Mouse (Mus musculus): ENCODE data around the gene Smarca1. TPM values are rescaled to one million over a fixed set of nuclear protein-coding genes. Genes with fewer than 3 reads are reported as not detected.

Smarca1 gene
- polyA plus RNA-seq, 1 experiment from 2014 or later: 41.5 TPM

DNA sequence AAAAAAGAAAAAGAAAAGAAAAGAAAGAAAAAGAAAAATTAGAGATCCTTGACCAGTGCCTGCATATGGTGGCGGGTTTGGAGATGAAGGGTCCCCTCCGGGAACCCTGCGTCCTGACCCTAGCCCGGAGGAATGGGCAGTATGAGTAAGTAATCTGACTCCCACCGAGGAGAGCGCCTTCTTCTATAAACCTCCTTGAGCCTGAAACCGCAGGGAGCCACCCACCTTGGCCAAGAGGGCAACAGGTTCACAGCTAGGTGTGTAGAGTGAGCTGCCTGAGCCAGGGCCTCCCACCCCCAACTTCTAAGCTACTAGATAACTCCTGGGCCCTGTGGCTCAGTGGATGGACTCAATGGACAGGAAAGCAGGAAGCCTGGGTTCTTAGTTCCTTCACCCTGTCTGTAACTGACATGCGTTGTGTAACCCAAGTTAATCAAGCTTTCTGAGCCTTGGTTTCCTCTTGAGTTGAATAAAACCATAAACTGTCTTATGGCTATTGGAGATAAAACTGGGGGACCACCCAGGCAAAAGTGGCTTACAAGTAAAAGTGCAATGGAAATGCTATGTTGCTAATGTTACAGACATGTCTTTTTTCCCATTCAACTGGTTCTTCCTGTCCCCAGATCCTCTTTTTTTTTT, 20.2 kb upstream of the Smarca1 start:
- peak overlapping the region; percentile 57 for H3K4me3 ChIP-seq (ENCODE audit: low read depth, low read length)
- peak overlapping the region; percentile 80; the same call in 1 of the 2 replicates for H3K9ac ChIP-seq (replicated peaks; ENCODE audit: low read depth, low read length)
- H3K4me1 ChIP-seq (ENCODE audit: control insufficient read depth, insufficient read depth, low read length): peaks cover 5% of the 10 kb centered on the region; the same call in 1 of the 2 replicates
- peak; percentile 35; the same call in 1 of the 2 replicates for ATAC-seq (ENCODE audit: low read depth)
- no peaks in the 10 kb centered on the region for H3K36me3 ChIP-seq (ENCODE audit: control insufficient read depth, insufficient read depth, low read length)
- no peaks in the 10 kb centered on the region for H3K27me3 ChIP-seq (ENCODE audit: control insufficient read depth, insufficient read depth, low read length)
- H3K27ac ChIP-seq (ENCODE audit: low read depth, low read length): no peak overlapping the region
- 22% methylated on average over 8 of the region's 8 CpGs for WGBS
- no peaks in the 10 kb centered on the region for H3K9me3 ChIP-seq (ENCODE audit: control insufficient read depth, low read length)
- peak overlapping the region; percentile 57 for H3K4me2 ChIP-seq (ENCODE audit: low read depth, low read length)

DNA sequence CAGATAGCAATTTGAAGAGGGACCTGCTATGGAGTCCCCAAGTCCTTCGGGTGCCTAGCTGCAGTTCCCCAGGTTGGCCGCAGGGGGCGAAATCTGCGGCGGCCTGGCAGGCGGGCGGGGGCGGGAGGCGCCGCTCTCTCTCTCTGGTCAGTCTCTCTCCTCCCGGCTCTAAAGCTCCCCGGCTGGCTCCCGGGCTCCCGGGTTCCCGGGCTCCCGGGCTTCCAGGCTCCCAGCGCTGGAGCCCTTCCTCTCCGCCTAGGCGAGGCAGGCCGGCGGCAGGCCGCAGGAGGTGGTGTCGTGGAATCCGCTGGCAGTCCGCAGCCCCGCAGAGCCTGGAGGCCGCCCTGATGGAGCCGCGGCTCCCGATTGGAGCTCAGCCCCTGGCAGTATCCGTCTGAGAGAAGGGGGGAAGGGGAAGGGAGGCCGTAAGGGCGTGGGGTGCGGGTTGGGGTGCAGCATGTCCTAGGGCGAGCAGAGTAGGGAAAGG, 19.6 kb upstream of the Smarca1 start, which contains the start of gene Ocrl:
Gene Ocrl (plus strand): TSS at position 82 of the 487 bp plus-strand sequence.
- Histone ChIP-seq H3K9ac (replicated peaks; ENCODE audit: low read depth, low read length) (peak within 1 kb of the TSS; percentile 80), H3K27me3 (ENCODE audit: control insufficient read depth, insufficient read depth, low read length) (no peaks in the 10 kb centered on the region), H3K9me3 (ENCODE audit: control insufficient read depth, low read length) (no peaks in the 10 kb centered on the region), H3K4me3 (ENCODE audit: low read depth, low read length) (peak within 1 kb of the TSS; percentile 57), H3K36me3 (ENCODE audit: control insufficient read depth, insufficient read depth, low read length) (no peaks in the 10 kb centered on the region), H3K4me1 (ENCODE audit: control insufficient read depth, insufficient read depth, low read length) (peaks cover 5% of the 10 kb centered on the region; the same call in 1 of the 2 replicates), H3K27ac (ENCODE audit: low read depth, low read length) (peak within 1 kb of the TSS; percentile 76), H3K4me2 (ENCODE audit: low read depth, low read length) (peak within 1 kb of the TSS; percentile 57)
- WGBS: 7% methylated on average over 26 of the region's 35 CpGs
- peak; percentile 95 for ATAC-seq (ENCODE audit: low read depth)

DNA sequence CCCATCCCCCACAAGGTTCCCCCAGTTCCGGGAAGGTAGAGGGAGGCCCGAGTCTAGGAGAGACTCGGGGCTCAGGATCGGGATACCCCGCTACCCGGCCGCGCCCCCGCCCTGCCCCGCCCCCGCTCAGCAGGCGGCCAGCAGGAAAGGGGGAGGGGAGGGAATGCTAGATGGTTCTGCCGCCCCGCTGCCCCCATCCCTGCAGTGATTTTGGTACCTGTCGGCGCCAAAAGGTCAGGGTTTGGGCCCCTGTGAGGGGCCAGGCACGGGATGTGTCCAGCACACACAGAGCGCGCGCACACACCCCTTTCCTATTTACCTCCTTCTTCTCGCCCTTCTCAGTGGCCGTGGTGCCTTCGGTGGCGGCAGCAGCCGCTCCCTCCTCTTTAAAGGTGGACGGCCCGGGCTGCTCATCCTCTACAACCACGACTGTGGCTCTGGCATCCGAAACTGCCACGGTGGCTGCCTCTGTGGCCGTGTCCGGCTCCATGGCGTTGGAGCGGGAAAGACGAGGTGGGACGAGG, 805 bp downstream of the Smarca1 start:
- Histone ChIP-seq H3K9me3 (ENCODE audit: control insufficient read depth, low read length) (no peaks in the 10 kb centered on the region), H3K27me3 (ENCODE audit: control insufficient read depth, insufficient read depth, low read length) (no peaks in the 10 kb centered on the region), H3K27ac (ENCODE audit: low read depth, low read length) (peak overlapping the region; percentile 78), H3K36me3 (ENCODE audit: control insufficient read depth, insufficient read depth, low read length) (no peaks in the 10 kb centered on the region), H3K9ac (replicated peaks; ENCODE audit: low read depth, low read length) (peak overlapping the region; percentile 49), H3K4me1 (ENCODE audit: control insufficient read depth, insufficient read depth, low read length) (no peaks in the 10 kb centered on the region), H3K4me2 (ENCODE audit: low read depth, low read length) (peak overlapping the region; percentile 40), H3K4me3 (ENCODE audit: low read depth, low read length) (peak overlapping the region; percentile 52)
- peak; percentile 89 for ATAC-seq (ENCODE audit: low read depth)
- 25% methylated on average over 16 of the region's 36 CpGs for WGBS

DNA sequence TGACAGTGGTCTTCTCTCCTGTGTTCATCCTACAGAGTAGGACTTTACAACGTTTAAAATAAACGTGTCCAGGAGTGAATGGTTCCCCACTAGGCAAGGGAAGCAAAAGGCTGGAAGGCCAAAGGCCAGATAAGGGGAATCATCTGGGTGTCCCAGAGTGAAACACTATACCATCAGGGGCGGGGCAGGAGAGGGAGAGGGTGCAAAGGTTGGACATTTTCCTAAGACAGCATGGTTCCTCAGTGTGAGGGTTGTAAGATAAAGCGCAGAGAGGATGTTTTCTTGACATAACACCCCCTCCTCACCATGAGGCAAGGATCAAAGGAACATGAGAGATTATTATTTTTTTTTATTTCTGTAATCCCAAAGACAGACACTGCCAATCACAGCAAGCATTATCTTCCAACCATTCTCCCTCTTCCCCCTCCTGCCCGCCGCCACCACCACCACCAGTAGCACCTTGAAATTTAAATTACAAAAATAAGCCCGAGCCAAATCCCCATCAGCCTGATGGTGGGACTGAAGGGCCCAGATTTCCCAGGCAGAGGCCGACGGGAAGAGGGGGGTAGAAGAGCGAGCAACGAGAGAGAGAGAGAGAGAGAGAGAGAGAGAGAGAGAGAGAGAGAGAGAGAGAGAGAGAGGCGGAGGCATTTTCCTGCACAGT, 1.4 kb downstream of the Smarca1 start:
- ATAC-seq (ENCODE audit: low read depth): peak; percentile 52; the same call in 1 of the 2 replicates
- H3K36me3 ChIP-seq (ENCODE audit: control insufficient read depth, insufficient read depth, low read length): no peaks in the 10 kb centered on the region
- H3K27ac ChIP-seq (ENCODE audit: low read depth, low read length): peak overlapping the region; percentile 78
- H3K4me2 ChIP-seq (ENCODE audit: low read depth, low read length): peak overlapping the region; percentile 40
- no peaks in the 10 kb centered on the region for H3K9me3 ChIP-seq (ENCODE audit: control insufficient read depth, low read length)
- 13% methylated on average over 9 of the region's 12 CpGs for WGBS
- no peaks in the 10 kb centered on the region for H3K27me3 ChIP-seq (ENCODE audit: control insufficient read depth, insufficient read depth, low read length)
- peak overlapping the region; percentile 52 for H3K4me3 ChIP-seq (ENCODE audit: low read depth, low read length)
- no peaks in the 10 kb centered on the region for H3K4me1 ChIP-seq (ENCODE audit: control insufficient read depth, insufficient read depth, low read length)
- H3K9ac ChIP-seq (replicated peaks; ENCODE audit: low read depth, low read length): peak overlapping the region; percentile 49

DNA sequence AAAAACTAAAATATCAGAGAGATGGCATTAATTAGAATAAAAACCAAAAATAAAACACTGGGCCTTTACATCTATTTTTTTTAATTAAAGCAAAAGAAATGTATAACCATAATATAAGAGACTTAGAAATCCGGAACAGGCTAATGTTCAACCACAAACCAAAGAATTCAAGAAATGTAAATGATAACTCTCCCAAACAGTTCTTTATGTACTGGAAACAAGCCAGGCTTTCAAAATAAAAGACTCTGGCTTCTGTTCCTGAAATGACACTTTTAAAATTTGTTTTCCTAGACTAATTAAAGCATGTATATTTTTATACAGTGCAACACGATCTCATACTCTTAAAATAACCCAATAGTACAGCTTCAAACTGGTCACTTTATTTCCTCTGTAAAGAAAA, 5.4 kb downstream of the Smarca1 start:
- no peak overlapping the region for H3K9ac ChIP-seq (replicated peaks; ENCODE audit: low read depth, low read length)
- ATAC-seq (ENCODE audit: low read depth): no peak
- no peak overlapping the region for H3K4me2 ChIP-seq (ENCODE audit: low read depth, low read length)
- no peaks in the 10 kb centered on the region for H3K36me3 ChIP-seq (ENCODE audit: control insufficient read depth, insufficient read depth, low read length)
- H3K9me3 ChIP-seq (ENCODE audit: control insufficient read depth, low read length): no peaks in the 10 kb centered on the region
- H3K4me3 ChIP-seq (ENCODE audit: low read depth, low read length): no peak overlapping the region
- no peaks in the 10 kb centered on the region for H3K27me3 ChIP-seq (ENCODE audit: control insufficient read depth, insufficient read depth, low read length)
- WGBS: 77% methylated on average over 2 of the region's 2 CpGs
- H3K27ac ChIP-seq (ENCODE audit: low read depth, low read length): no peak overlapping the region
- H3K4me1 ChIP-seq (ENCODE audit: control insufficient read depth, insufficient read depth, low read length): no peaks in the 10 kb centered on the region

DNA sequence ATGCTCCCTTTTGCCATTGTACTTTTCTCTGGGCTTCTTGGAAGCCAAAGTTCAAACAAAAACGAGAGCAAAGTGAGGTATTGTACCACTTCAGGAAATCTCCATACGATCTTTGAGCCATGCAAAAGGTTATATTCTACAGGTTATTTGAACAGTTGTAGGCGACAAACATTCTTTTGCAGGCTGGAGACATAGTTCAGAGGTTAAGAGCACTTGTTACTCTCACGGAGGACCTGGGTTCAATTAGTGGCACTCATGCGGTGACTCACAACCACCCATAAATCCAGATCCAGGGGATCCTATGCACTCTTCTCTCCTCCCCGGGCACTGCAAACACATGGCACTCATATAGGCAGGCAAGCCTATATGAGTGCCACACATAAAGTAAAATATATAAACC, 10.0 kb downstream of the Smarca1 start:
- no peak for ATAC-seq (ENCODE audit: low read depth)
- WGBS: 81% methylated on average over 6 of the region's 6 CpGs

DNA sequence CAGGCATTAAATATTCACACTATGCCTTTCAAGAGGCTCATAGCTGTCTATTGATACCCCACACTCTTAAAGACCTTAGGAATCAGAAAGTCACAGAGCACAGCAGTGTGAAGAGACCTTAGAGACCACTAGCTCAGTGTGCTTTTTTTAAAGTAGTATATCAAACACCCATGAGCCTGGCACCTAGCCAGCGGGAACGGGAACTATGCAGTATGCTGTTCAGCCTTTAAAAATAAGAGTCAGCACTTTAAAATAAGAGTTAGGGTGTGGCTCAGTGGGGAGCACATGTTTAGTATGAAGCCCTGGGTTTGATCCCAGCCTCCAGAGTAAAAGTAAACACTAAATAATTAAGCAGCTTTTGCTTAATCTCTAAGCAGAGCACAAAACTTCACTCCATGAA, 12.7 kb downstream of the Smarca1 start:
- 47% methylated on average over 2 of the region's 2 CpGs for WGBS
- no peak for ATAC-seq (ENCODE audit: low read depth)
- no peak overlapping the region for H3K27ac ChIP-seq (ENCODE audit: low read depth, low read length)

More for the DNA sequence above, 10.0 kb downstream of the Smarca1 start:
- Histone ChIP-seq H3K4me3 (ENCODE audit: low read depth, low read length) (no peak overlapping the region), H3K4me2 (ENCODE audit: low read depth, low read length) (no peak overlapping the region), H3K36me3 (ENCODE audit: control insufficient read depth, insufficient read depth, low read length) (no peaks in the 10 kb centered on the region), H3K27ac (ENCODE audit: low read depth, low read length) (no peak overlapping the region), H3K27me3 (ENCODE audit: control insufficient read depth, insufficient read depth, low read length) (no peaks in the 10 kb centered on the region), H3K9ac (replicated peaks; ENCODE audit: low read depth, low read length) (no peak overlapping the region), H3K4me1 (ENCODE audit: control insufficient read depth, insufficient read depth, low read length) (no peaks in the 10 kb centered on the region), H3K9me3 (ENCODE audit: control insufficient read depth, low read length) (no peaks in the 10 kb centered on the region)

DNA sequence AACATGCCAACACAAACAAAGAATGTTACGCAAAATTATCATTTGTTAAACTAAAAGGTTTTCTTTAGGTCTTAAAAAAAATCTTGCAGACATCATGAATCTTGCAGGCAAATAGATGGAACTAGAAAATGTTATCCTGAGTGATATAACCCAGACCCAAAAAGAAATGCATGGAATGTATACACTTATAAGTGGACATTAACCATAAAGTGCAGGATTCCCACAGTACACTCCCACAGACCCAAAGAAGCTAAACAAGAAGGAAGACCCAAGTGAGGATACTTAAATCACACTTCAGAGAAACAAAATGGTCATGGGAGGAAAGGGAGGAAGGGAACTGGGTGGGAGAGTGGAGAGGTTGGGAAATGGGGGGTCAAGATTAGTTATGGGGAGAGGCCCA, 34.2 kb downstream of the Smarca1 start:
- no peak overlapping the region for H3K4me2 ChIP-seq (ENCODE audit: low read depth, low read length)
- no peak overlapping the region for H3K9ac ChIP-seq (replicated peaks; ENCODE audit: low read depth, low read length)
- no peaks in the 10 kb centered on the region for H3K9me3 ChIP-seq (ENCODE audit: control insufficient read depth, low read length)
- no peaks in the 10 kb centered on the region for H3K36me3 ChIP-seq (ENCODE audit: control insufficient read depth, insufficient read depth, low read length)
- H3K4me3 ChIP-seq (ENCODE audit: low read depth, low read length): no peak overlapping the region
- 100% methylated on average over 1 of the region's 1 CpGs for WGBS
- no peak overlapping the region for H3K27ac ChIP-seq (ENCODE audit: low read depth, low read length)
- H3K27me3 ChIP-seq (ENCODE audit: control insufficient read depth, insufficient read depth, low read length): no peaks in the 10 kb centered on the region
- no peak for ATAC-seq (ENCODE audit: low read depth)
- H3K4me1 ChIP-seq (ENCODE audit: control insufficient read depth, insufficient read depth, low read length): no peaks in the 10 kb centered on the region

More for the DNA sequence above, 12.7 kb downstream of the Smarca1 start:
- Histone ChIP-seq H3K9me3 (ENCODE audit: control insufficient read depth, low read length) (no peaks in the 10 kb centered on the region), H3K27me3 (ENCODE audit: control insufficient read depth, insufficient read depth, low read length) (no peaks in the 10 kb centered on the region), H3K9ac (replicated peaks; ENCODE audit: low read depth, low read length) (no peak overlapping the region), H3K4me2 (ENCODE audit: low read depth, low read length) (no peak overlapping the region), H3K4me1 (ENCODE audit: control insufficient read depth, insufficient read depth, low read length) (no peaks in the 10 kb centered on the region), H3K4me3 (ENCODE audit: low read depth, low read length) (no peak overlapping the region), H3K36me3 (ENCODE audit: control insufficient read depth, insufficient read depth, low read length) (no peaks in the 10 kb centered on the region)

DNA sequence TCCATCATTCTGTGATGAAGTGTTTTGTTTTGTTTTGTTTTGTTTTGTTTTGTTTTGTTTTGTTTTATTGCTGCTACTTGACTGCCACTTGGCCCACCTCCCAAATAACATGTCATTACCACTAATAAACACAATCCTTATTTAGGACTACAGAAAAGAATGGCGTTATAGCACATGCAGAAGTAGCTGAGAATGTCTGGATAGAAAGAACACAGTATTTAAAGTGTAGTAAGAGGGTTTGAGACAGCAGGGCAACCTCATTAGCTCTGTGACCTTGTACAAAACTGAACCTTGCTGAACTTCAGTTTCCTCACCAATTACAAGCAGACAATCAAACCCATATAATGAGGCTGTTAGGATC, 57.0 kb downstream of the Smarca1 start:
- Histone ChIP-seq H3K4me2 (ENCODE audit: low read depth, low read length) (no peak overlapping the region), H3K27me3 (ENCODE audit: control insufficient read depth, insufficient read depth, low read length) (no peaks in the 10 kb centered on the region), H3K4me3 (ENCODE audit: low read depth, low read length) (no peak overlapping the region), H3K27ac (ENCODE audit: low read depth, low read length) (no peak overlapping the region), H3K36me3 (ENCODE audit: control insufficient read depth, insufficient read depth, low read length) (no peaks in the 10 kb centered on the region), H3K9me3 (ENCODE audit: control insufficient read depth, low read length) (no peaks in the 10 kb centered on the region), H3K9ac (replicated peaks; ENCODE audit: low read depth, low read length) (no peak overlapping the region), H3K4me1 (ENCODE audit: control insufficient read depth, insufficient read depth, low read length) (no peaks in the 10 kb centered on the region)
- no peak for ATAC-seq (ENCODE audit: low read depth)
- 52% methylated on average over 1 of the region's 1 CpGs for WGBS
